Mouse (Mus musculus) hindbrain, embryonic 14.5 days (tissue): ENCODE data around the gene Clasp1. TPM values are rescaled to one million over a fixed set of nuclear protein-coding genes. Genes with fewer than 3 reads are reported as not detected.

ENCODE experiments used
- ATAC-seq: fragments of 200-750 bp; cut with Nextera tagmentation; 2 replicates; pipeline ENCODE4 v1.8.0; 2017; ENCODE audit warnings: moderate number of reproducible peaks, mild to moderate bottlenecking, moderate TSS enrichment, moderate library complexity; ENCODE audit not compliant: low FRiP score
- DNase-seq: peaks from one replicate; pipeline ENCODE4 v3.0.0-alpha.2; 2015; ENCODE audit warnings: low spot score
- H3K27ac ChIP-seq: fragments of 300-500 bp; sonication (generic); 2 replicates; pipeline ENCODE4 v1.5.1; 2014; ENCODE audit warnings: mild to moderate bottlenecking, moderate library complexity
- H3K27me3 ChIP-seq: fragments of 300-500 bp; sonication (generic); 2 replicates; pipeline ENCODE4 v1.6.1; 2014; ENCODE audit warnings: mild to moderate bottlenecking, low read length, mixed read lengths; ENCODE audit not compliant: control insufficient read depth, insufficient read depth
- H3K36me3 ChIP-seq: fragments of 300-500 bp; sonication (generic); replicated peaks from 2 replicates; pipeline ENCODE4 v1.6.1; 2014; ENCODE audit not compliant: control insufficient read depth, insufficient read depth
- H3K4me1 ChIP-seq: fragments of 300-500 bp; sonication (generic); replicated peaks from 2 replicates; pipeline ENCODE4 v1.6.1; 2014; ENCODE audit warnings: antibody characterized with exemption, low read length, mixed read lengths; ENCODE audit not compliant: control insufficient read depth, insufficient read depth
- H3K4me2 ChIP-seq: fragments of 300-500 bp; sonication (generic); replicated peaks from 2 replicates; pipeline ENCODE4 v1.6.1; 2014; ENCODE audit warnings: mild to moderate bottlenecking, moderate library complexity
- H3K4me3 ChIP-seq: fragments of 300-500 bp; sonication (generic); replicated peaks from 2 replicates; pipeline ENCODE4 v1.5.1; 2014; ENCODE audit warnings: mild to moderate bottlenecking, low read length
- H3K9ac ChIP-seq: fragments of 300-500 bp; sonication (generic); 2 replicates; pipeline ENCODE4 v1.6.1; 2014
- H3K9me3 ChIP-seq: fragments of 300-500 bp; sonication (generic); 2 replicates; pipeline ENCODE4 v1.6.1; 2016; ENCODE audit warnings: low read length; ENCODE audit not compliant: control insufficient read depth
- WGBS: fragments of 180-500 bp; shearing (Covaris S2); extraction: QIAGEN DNeasy Blood & Tissue Kit; methylation state at CpG from one replicate; pipeline ENCODE4 v1.1.7; 2014; 5-methylcytosine and 5-hydroxymethylcytosine counted together
- polyA plus RNA-seq: library from polyadenylated mRNA; unstranded; fragments of >200 nt; fragmentation: Nextera tagmentation; extraction: Ambion mirVana; gene quantifications from 2 replicates; pipeline ENCODE4 v1.2.1, GENCODE M21; 2014

The Clasp1 gene
- polyA plus RNA-seq, 1 experiment from 2014 or later, result 130 TPM

DNA sequence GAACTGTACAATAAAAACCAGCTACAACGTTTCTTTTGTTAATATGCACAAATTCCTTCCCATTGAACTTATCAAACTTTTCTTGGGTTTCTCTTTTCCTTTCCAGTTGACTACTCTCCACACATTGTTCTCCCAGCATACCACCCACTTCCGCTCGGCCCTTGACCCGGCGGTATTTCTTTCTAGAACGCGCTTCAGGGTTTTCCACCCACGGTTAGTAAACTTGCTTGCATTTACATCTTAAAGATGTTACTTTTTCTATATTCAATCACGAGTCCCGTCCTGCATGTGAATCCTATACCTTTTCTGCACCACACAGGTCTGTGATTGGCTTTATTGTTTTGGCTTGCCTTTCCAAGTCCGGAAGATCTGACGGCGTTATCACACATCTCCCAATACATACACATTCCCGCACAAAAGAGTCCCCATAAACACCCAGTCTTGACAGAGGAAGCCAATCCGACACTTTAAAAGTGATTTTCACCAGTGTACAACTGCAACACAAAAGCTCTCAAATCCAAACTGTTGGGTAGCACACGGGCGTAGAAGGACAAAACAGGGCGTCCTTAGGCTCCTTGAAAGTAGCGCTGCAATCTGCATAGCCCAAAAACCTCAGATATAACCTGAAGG is 616 bp upstream of the Clasp1 start:
- Histone ChIP-seq H3K4me1 (peaks cover 20% of the 10 kb centered on the region), H3K36me3 (no peaks in the 10 kb centered on the region), H3K27ac (peak overlapping the region; percentile 89), H3K4me3 (peak overlapping the region; percentile 58), H3K4me2 (peak overlapping the region; percentile 59), H3K9me3 (no peaks in the 10 kb centered on the region), H3K9ac (peak overlapping the region; percentile 62), H3K27me3 (no peaks in the 10 kb centered on the region)
- ATAC-seq, result peak; percentile 25
- DNase-seq, result peak; percentile 77
- under 1% methylated on average over 19 of the region's 19 CpGs for WGBS

DNA sequence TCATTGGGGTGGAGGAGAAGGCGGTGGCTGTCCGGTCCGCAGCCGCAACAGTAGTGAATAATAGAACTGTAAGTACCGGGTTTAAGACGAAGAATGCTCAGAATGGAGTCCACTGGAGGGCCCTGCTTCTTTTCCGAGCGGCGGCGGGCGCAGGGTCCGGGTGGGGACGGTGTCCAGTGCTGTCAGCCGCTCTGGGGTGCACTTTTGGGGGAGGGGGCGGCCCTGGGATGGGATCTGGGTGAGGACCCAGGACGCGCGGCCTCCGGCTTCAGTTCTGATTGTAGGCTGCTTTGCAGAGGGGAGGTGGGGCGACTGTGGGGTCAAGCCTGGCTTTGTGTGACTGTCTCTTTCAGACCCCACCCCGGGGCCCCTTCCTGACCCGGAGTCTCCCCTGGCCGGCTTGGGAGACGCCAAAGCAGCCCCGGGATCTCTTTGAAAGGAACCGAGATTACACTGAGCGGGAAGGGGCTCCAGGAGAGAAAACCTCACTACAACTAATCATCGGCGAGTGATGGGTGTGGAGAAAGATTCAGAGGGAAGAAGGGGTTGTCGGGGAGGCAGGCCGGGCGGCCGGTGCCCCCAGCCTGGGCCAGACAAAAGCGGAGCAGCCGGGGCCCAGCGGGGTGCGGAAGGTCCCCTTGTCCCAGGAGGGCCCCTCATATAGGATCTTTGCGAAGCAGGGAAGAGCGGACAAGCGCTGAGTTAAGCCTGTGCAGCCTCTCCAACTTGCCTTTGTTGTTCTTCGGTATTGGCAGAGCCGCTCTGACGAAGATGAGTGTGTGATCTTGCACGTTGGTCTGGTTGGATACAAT is 802 bp downstream of the Clasp1 start:
- no peaks in the 10 kb centered on the region for H3K36me3 ChIP-seq
- peak overlapping the region; percentile 58 for H3K4me3 ChIP-seq
- peak overlapping the region; percentile 89 for H3K27ac ChIP-seq
- WGBS, result under 1% methylated on average over 44 of the region's 44 CpGs
- peak overlapping the region; percentile 76 for H3K4me2 ChIP-seq
- DNase-seq, result peak; percentile 65
- no peaks in the 10 kb centered on the region for H3K9me3 ChIP-seq
- H3K9ac ChIP-seq, result peak overlapping the region; percentile 86
- no peaks in the 10 kb centered on the region for H3K27me3 ChIP-seq
- peaks cover 20% of the 10 kb centered on the region for H3K4me1 ChIP-seq
- ATAC-seq, result peak; percentile 66

DNA sequence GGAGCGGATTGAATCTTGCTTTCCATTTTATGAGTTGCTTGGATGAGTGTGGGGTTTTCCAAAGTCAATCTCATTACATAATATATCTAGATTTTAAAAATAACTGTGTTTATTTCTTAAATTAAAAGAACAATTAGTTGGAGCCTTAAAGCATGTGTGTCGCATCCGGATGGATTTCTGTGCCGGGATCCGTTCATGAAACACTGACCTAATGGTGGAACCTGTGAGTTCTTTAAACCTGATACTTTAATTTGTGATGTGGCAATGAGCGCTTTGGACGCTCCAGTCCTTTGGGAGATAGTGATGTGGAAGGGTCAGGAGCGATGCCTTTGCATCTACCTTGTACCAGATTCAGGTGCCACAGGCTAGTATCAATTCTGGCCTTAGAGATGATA is 1.4 kb downstream of the Clasp1 start:
- WGBS, result 10% methylated on average over 8 of the region's 8 CpGs
- Histone ChIP-seq H3K4me2 (peak overlapping the region; percentile 76), H3K36me3 (no peaks in the 10 kb centered on the region), H3K27me3 (no peaks in the 10 kb centered on the region), H3K4me1 (peaks cover 20% of the 10 kb centered on the region), H3K4me3 (peak overlapping the region; percentile 58), H3K9me3 (no peaks in the 10 kb centered on the region), H3K9ac (peak overlapping the region; percentile 86), H3K27ac (peak overlapping the region; percentile 89)
- no peak for ATAC-seq
- no peak for DNase-seq

DNA sequence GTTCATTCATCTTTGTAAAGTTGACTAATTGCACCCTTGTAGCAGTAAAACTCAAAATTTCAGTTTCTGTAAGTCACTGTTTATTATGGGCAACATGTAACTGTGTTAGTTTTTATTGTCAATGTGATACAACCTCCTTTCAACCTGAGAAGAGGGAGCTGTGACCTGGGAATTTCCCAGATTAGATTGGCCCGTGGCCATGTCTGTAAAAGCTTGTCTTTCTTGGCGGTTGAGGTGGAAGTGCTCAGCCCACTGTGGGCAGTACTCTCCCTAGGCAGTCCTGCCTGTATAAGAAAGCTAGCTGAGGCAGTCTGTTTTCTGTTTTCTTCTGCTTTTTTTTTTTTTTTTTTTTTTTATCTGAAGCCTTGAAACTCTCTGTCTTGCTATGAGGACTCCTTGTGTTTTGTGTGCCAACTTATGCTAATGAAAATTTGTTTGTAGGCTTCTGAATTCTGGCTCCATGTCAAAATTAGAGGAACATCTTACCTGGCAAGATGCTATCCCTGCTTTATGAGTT is 2.1 kb downstream of the Clasp1 start:
- Histone ChIP-seq H3K27ac (peak overlapping the region; percentile 89; the same call in 1 of the 2 replicates), H3K9ac (peak overlapping the region; percentile 86; the same call in 1 of the 2 replicates), H3K27me3 (no peaks in the 10 kb centered on the region), H3K4me3 (peak overlapping the region; percentile 58), H3K36me3 (no peaks in the 10 kb centered on the region), H3K4me2 (peak overlapping the region; percentile 76), H3K9me3 (no peaks in the 10 kb centered on the region), H3K4me1 (peaks cover 20% of the 10 kb centered on the region)
- ATAC-seq (no peak), DNase-seq (no peak)
- 80% methylated on average over 2 of the region's 2 CpGs for WGBS

DNA sequence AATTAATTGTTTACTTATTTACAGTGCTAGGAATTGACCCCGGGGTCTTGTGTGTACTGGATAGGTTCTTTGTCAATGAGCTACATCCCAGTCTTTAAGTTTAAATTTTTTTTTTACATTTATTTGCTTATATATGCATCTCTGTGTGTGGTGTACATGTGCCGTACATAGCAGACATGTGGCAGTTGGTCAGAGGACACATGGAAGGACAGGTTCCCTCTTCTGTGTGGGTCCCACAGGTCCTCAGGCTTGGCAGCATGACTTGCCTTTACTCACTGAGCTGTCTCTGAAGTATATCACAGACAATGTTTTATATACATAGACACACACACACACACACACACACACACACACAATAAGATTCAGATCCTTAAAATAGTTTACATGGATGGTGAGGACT is 3.4 kb downstream of the Clasp1 start:
- DNase-seq (no peak), ATAC-seq (no peak)
- H3K9ac ChIP-seq, result no peak overlapping the region
- no peaks in the 10 kb centered on the region for H3K9me3 ChIP-seq
- no peak overlapping the region for H3K27ac ChIP-seq
- no peaks in the 10 kb centered on the region for H3K27me3 ChIP-seq
- 87% methylated on average over 2 of the region's 2 CpGs for WGBS
- no peak overlapping the region for H3K4me3 ChIP-seq
- no peaks in the 10 kb centered on the region; the same call in 1 of the 2 replicates for H3K36me3 ChIP-seq
- no peak overlapping the region for H3K4me2 ChIP-seq
- peaks cover 20% of the 10 kb centered on the region for H3K4me1 ChIP-seq

DNA sequence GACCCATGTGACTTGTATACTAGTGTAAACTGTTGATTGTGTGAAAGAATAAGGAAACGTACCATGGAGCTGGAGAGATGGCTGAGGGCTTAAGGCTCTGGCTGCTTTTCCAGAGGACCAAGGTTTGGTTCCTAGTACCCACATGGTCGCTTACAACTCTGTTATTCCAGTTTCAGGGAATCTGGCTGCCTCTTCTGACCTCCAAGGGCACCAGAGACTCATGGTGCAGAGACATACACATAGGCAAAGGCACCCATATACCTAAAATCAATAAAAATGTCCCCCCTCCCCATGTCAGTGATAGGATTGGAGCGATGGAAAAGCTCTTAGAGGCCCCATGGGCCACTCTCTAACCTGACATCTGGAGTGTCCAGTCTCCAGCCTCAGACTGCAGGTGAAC is 5.1 kb downstream of the Clasp1 start:
- H3K9ac ChIP-seq, result no peak overlapping the region
- H3K4me3 ChIP-seq, result no peak overlapping the region
- DNase-seq (no peak), ATAC-seq (no peak)
- H3K4me1 ChIP-seq, result peaks cover 20% of the 10 kb centered on the region
- H3K27ac ChIP-seq, result no peak overlapping the region
- no peak overlapping the region for H3K4me2 ChIP-seq
- H3K36me3 ChIP-seq, result no peaks in the 10 kb centered on the region; the same call in 1 of the 2 replicates
- no peaks in the 10 kb centered on the region for H3K27me3 ChIP-seq
- no peaks in the 10 kb centered on the region for H3K9me3 ChIP-seq
- 94% methylated on average over 3 of the region's 3 CpGs for WGBS

DNA sequence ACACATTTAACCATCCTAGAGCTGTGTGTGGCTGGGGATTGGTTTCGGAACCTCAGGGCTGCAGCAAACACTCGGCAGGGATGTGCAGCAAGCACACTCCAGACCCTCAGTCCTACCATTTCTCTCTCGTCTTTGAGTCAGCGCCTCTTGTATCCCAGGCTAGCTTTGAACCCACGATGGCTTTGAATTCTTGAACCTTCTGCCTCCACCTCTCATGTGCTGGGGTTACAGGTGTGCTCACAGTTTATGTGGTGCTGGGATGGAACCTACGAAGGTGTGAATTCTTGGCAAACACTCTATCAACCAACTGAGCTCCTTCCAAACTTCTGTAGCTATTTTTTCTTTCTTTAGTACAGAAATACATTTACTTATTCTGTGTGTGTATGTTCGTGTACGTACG is 9.0 kb downstream of the Clasp1 start:
- Histone ChIP-seq H3K4me2 (no peak overlapping the region), H3K4me1 (no peaks in the 10 kb centered on the region), H3K27me3 (no peaks in the 10 kb centered on the region), H3K9ac (no peak overlapping the region), H3K36me3 (peaks cover 5% of the 10 kb centered on the region; the same call in 1 of the 2 replicates), H3K4me3 (no peak overlapping the region), H3K9me3 (no peaks in the 10 kb centered on the region), H3K27ac (no peak overlapping the region)
- WGBS, result 96% methylated on average over 9 of the region's 9 CpGs
- DNase-seq (no peak), ATAC-seq (no peak)

DNA sequence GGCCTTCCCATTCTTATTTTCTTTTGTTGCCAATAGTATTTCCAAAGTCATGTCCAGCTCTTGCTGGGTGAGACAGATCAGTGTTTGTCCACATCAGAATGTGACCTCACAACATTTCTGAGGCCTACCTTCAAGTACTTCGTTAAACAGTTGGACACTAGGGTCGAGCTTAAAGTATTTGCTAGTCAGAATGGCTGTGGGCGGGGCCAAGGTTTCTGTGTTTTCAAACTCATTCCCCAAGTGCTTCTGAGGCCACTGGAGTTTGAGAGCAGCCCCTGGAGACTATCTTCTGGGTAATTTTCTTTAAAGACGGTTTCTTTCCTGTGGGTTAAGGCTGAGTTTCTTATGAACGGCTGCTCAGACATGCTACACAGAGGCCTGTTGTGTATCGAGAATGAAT is 9.7 kb downstream of the Clasp1 start:
- no peak overlapping the region for H3K27ac ChIP-seq
- DNase-seq, result no peak
- WGBS, result 73% methylated on average over 6 of the region's 6 CpGs

DNA sequence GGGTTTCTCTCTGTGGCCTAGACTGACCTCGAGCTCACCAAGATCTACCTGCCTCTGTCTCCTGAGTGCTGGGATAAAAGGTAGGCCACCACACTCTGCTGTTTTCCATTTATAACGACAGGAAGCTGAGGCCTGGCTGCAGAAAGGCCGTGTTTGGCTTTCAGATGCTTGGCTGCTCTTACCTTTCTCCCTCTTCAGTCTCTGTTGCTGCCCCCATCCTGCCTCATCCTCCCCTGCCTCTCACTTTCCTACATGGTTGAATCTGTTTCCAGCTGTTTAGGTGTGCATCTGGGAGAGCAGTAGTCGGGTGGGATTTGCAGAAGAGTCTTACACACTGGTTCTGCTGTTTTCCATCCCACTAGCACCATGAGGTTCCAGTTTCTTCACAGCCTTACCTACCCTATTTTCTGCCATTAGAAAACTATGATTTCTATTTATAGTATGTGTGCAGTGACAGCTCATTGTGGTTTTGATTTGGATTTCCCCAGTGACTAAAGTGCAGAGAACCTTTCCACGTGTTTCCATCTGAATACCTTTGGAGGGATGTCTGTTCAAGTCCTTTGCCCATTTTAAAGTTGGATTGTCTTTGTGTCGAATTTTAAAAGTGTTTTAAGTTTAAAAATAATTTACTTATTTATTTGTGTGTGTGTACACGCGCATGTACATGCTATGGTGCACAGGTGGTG is 10.9 kb downstream of the Clasp1 start:
- H3K9me3 ChIP-seq, result no peaks in the 10 kb centered on the region
- 90% methylated on average over 8 of the region's 8 CpGs for WGBS
- no peaks in the 10 kb centered on the region for H3K27me3 ChIP-seq
- H3K4me1 ChIP-seq, result no peaks in the 10 kb centered on the region
- peaks cover 5% of the 10 kb centered on the region; the same call in 1 of the 2 replicates for H3K36me3 ChIP-seq
- ATAC-seq, result no peak
- no peak overlapping the region for H3K27ac ChIP-seq
- H3K4me2 ChIP-seq, result no peak overlapping the region
- H3K4me3 ChIP-seq, result no peak overlapping the region
- DNase-seq, result no peak
- no peak overlapping the region for H3K9ac ChIP-seq

More for the DNA sequence above, 9.7 kb downstream of the Clasp1 start:
- H3K36me3 ChIP-seq, result peaks cover 5% of the 10 kb centered on the region; the same call in 1 of the 2 replicates
- no peak overlapping the region for H3K4me2 ChIP-seq
- no peak overlapping the region for H3K4me3 ChIP-seq
- H3K9ac ChIP-seq, result no peak overlapping the region
- H3K4me1 ChIP-seq, result no peaks in the 10 kb centered on the region
- H3K27me3 ChIP-seq, result no peaks in the 10 kb centered on the region
- no peaks in the 10 kb centered on the region for H3K9me3 ChIP-seq
- ATAC-seq, result no peak
